Mouse (Mus musculus): Measurements from ENCODE around the gene Tmem189.

- TF ChIP-seq CTCF (IDR thresholded peaks at IDR 0.05; ENCODE audit: control insufficient read depth, insufficient read depth, low read length) (no peak), POLR2A (IDR thresholded peaks at IDR 0.05; ENCODE audit: borderline replicate concordance, control insufficient read depth, low read depth, low read length) (no peak)
Observed at GRCm38 (mm10) chr2:167634338-167634770, 55.3 kb downstream of the Tmem189 start.

Measured in bone marrow, adult 2 months (tissue).